Mouse (Mus musculus) MEL (cell line): Measurements from ENCODE around the gene Rbm28. TPM values are rescaled to one million over a fixed set of nuclear protein-coding genes. Genes with fewer than 3 reads are reported as not detected.

Source experiments
- DNase-seq: peaks from one replicate; pipeline ENCODE4 v3.0.0; 2011; ENCODE audit warnings: low read depth, low spot score
- H3K27ac ChIP-seq: 2 replicates; pipeline ENCODE4 v1.5.1; 2012; ENCODE audit warnings: low read depth, mild to moderate bottlenecking, control low read depth, low read length, moderate library complexity; ENCODE audit not compliant: control insufficient read depth
- H3K27me3 ChIP-seq, 2 experiments: fragments of 150-350 bp in 1 of 2; sonication (generic) in 1 of 2; 2 replicates each; pipeline ENCODE4 v1.6.1; 2012; ENCODE audit warnings: low read length in 2 of 2, mild to moderate bottlenecking in 2 of 2, improper control_type of control experiment in 1 of 2, moderate library complexity in 1 of 2; ENCODE audit not compliant: insufficient read depth in 2 of 2, control insufficient read depth in 1 of 2
- H3K36me3 ChIP-seq, 2 experiments: 2 replicates each; pipeline ENCODE4 v1.6.1; 2012 to 2014; ENCODE audit warnings: low read length in 2 of 2, improper control_type of control experiment in 1 of 2, inconsistent platforms in 1 of 2, mild to moderate bottlenecking in 1 of 2; ENCODE audit not compliant: insufficient read depth in 2 of 2, control insufficient read depth in 1 of 2
- H3K4me1 ChIP-seq, 2 experiments: fragments of 150-350 bp in 1 of 2; sonication (generic) in 1 of 2; 2 replicates each; pipeline ENCODE4 v1.6.1; 2012; ENCODE audit warnings: low read length in 2 of 2, improper control_type of control experiment in 1 of 2, mild to moderate bottlenecking in 1 of 2; ENCODE audit not compliant: insufficient read depth in 2 of 2, control insufficient read depth in 1 of 2
- H3K4me3 ChIP-seq, 2 experiments: fragments of 150-350 bp in 1 of 2; sonication (generic) in 1 of 2; 2 replicates each; pipeline ENCODE4 v1.5.1; 2012; ENCODE audit warnings: low read depth in 2 of 2, low read length in 2 of 2, mild to moderate bottlenecking in 2 of 2, moderate library complexity in 2 of 2, control low read depth in 1 of 2, improper control_type of control experiment in 1 of 2; ENCODE audit not compliant: control insufficient read depth in 1 of 2, insufficient read depth in 1 of 2
- H3K79me2 ChIP-seq: 2 replicates; pipeline ENCODE4 v1.6.1; 2012; ENCODE audit warnings: mild to moderate bottlenecking, low read length, moderate library complexity; ENCODE audit not compliant: control insufficient read depth, poor library complexity, insufficient read depth
- H3K9ac ChIP-seq: 2 replicates; pipeline ENCODE4 v1.6.1; 2012; ENCODE audit warnings: low read depth, mild to moderate bottlenecking, control low read depth, low read length, moderate library complexity; ENCODE audit not compliant: control insufficient read depth, poor library complexity, severe bottlenecking
- H3K9me3 ChIP-seq: fragments of 150-350 bp; sonication (generic); replicated peaks from 2 replicates; pipeline ENCODE4 v1.6.1; 2012; ENCODE audit warnings: mild to moderate bottlenecking, low read length, improper control_type of control experiment, moderate library complexity; ENCODE audit not compliant: insufficient read depth
- E2F4 ChIP-seq: IDR thresholded peaks from 2 replicates; pipeline ENCODE4 v1.6.1; 2011; ENCODE audit warnings: low read depth, low read length, improper control_type of control experiment, borderline replicate concordance
- ELF1 ChIP-seq: IDR thresholded peaks from 2 replicates; pipeline ENCODE4 v1.6.1; 2014; ENCODE audit warnings: low read depth, mild to moderate bottlenecking, inconsistent platforms, low read length, improper control_type of control experiment, moderate library complexity
- EP300 ChIP-seq, 2 experiments: IDR thresholded peaks; 2 replicates each; pipeline ENCODE4 v1.6.1; 2011; ENCODE audit warnings: improper control_type of control experiment in 2 of 2, low read length in 2 of 2, low read depth in 1 of 2, mild to moderate bottlenecking in 1 of 2
- GATA1 ChIP-seq: IDR thresholded peaks from 2 replicates; pipeline ENCODE4 v1.6.1; 2011; ENCODE audit warnings: low read depth, low read length, improper control_type of control experiment
- HCFC1 ChIP-seq: IDR thresholded peaks from 2 replicates; pipeline ENCODE4 v1.6.1; 2012; ENCODE audit warnings: low read depth, mild to moderate bottlenecking, inconsistent platforms, low read length, improper control_type of control experiment, moderate library complexity
- MAZ ChIP-seq: IDR thresholded peaks from 2 replicates; pipeline ENCODE4 v1.6.1; 2012; ENCODE audit warnings: low read depth, mild to moderate bottlenecking, inconsistent platforms, low read length, improper control_type of control experiment
- MEF2A ChIP-seq: IDR thresholded peaks from 2 replicates; pipeline ENCODE4 v1.6.1; 2014; ENCODE audit warnings: low read depth, mild to moderate bottlenecking, inconsistent platforms, low read length, improper control_type of control experiment; ENCODE audit not compliant: poor library complexity, insufficient replicate concordance, severe bottlenecking; ENCODE audit errors: extremely low read depth
- MXI1 ChIP-seq: IDR thresholded peaks from 2 replicates; pipeline ENCODE4 v1.6.1; 2011; ENCODE audit warnings: mild to moderate bottlenecking, low read depth, low read length, improper control_type of control experiment
- MYC ChIP-seq: IDR thresholded peaks from 2 replicates; pipeline ENCODE4 v1.6.1; 2011; ENCODE audit warnings: low read depth, mild to moderate bottlenecking, low read length, improper control_type of control experiment, moderate library complexity
- NELFE ChIP-seq: IDR thresholded peaks from 2 replicates; pipeline ENCODE4 v1.6.1; 2011; ENCODE audit warnings: low read depth, low read length, improper control_type of control experiment
- POLR2A ChIP-seq, 2 experiments: IDR thresholded peaks; 2 replicates each; pipeline ENCODE4 v1.6.1; 2011 to 2012; ENCODE audit warnings: low read length in 2 of 2, mild to moderate bottlenecking in 2 of 2, control low read depth in 1 of 2, improper control_type of control experiment in 1 of 2, low read depth in 1 of 2, moderate library complexity in 1 of 2; ENCODE audit not compliant: control insufficient read depth in 1 of 2, insufficient read depth in 1 of 2, poor library complexity in 1 of 2
- POLR2AphosphoS5 ChIP-seq: IDR thresholded peaks from 2 replicates; pipeline ENCODE4 v1.6.1; 2012; ENCODE audit warnings: low read depth, borderline replicate concordance, mild to moderate bottlenecking, inconsistent platforms, low read length, moderate library complexity, mixed read lengths
- RAD21 ChIP-seq: IDR thresholded peaks from 2 replicates; pipeline ENCODE4 v1.6.1; 2011; ENCODE audit warnings: mild to moderate bottlenecking, low read depth, low read length, improper control_type of control experiment
- RCOR1 ChIP-seq: IDR thresholded peaks from 2 replicates; pipeline ENCODE4 v1.6.1; 2012; ENCODE audit warnings: low read depth, mild to moderate bottlenecking, inconsistent platforms, low read length, improper control_type of control experiment
- SMC3 ChIP-seq: IDR thresholded peaks from 2 replicates; pipeline ENCODE4 v1.6.1; 2011; ENCODE audit warnings: low read depth, low read length, improper control_type of control experiment
- TAL1 ChIP-seq: IDR thresholded peaks from 2 replicates; pipeline ENCODE4 v1.6.1; 2012; ENCODE audit warnings: mild to moderate bottlenecking, inconsistent platforms, low read length, moderate library complexity, mixed read lengths
- UBTF ChIP-seq: IDR thresholded peaks from 2 replicates; pipeline ENCODE4 v1.6.1; 2012; ENCODE audit warnings: low read depth, mild to moderate bottlenecking, inconsistent platforms, low read length, improper control_type of control experiment, moderate library complexity, borderline replicate concordance; ENCODE audit not compliant: insufficient read depth
- USF1 ChIP-seq: IDR thresholded peaks from 2 replicates; pipeline ENCODE4 v1.6.1; 2014; ENCODE audit warnings: low read depth, mild to moderate bottlenecking, inconsistent platforms, low read length, improper control_type of control experiment, moderate library complexity
- USF2 ChIP-seq, 2 experiments: IDR thresholded peaks; 2 replicates each; pipeline ENCODE4 v1.6.1; 2011 to 2012; ENCODE audit warnings: improper control_type of control experiment in 2 of 2, low read length in 2 of 2, borderline replicate concordance in 1 of 2, inconsistent platforms in 1 of 2, low read depth in 1 of 2, mild to moderate bottlenecking in 1 of 2; ENCODE audit not compliant: insufficient read depth in 1 of 2
- ZNF384 ChIP-seq: IDR thresholded peaks from 2 replicates; pipeline ENCODE4 v1.6.1; 2012; ENCODE audit warnings: low read depth, mild to moderate bottlenecking, inconsistent platforms, low read length, improper control_type of control experiment
- polyA plus RNA-seq, 2 experiments: library from polyadenylated mRNA; stranded (reverse) in 1 of 2; unstranded in 1 of 2; fragments of >175 nt in 1 of 2; fragments of >200 nt in 1 of 2; gene quantifications; 2 replicates each; pipeline versions ENCODE4 v1.2.1 to v1.2.4; 2012; ENCODE audit warnings: low replicate concordance in 2 of 2, low read depth in 1 of 2; ENCODE audit not compliant: insufficient read length in 2 of 2, insufficient read depth in 1 of 2, missing spikeins in 1 of 2
- total RNA-seq: library from RNA; depleted of rRNA; stranded (reverse); fragments of 300-350 nt; gene quantifications from 2 replicates; pipeline ENCODE4 v1.2.3, GENCODE M21; 2012

Gene Rbm28
- total and polyA plus RNA-seq, 3 experiments = 48.2 to 312 (median 91.2) TPM

DNA sequence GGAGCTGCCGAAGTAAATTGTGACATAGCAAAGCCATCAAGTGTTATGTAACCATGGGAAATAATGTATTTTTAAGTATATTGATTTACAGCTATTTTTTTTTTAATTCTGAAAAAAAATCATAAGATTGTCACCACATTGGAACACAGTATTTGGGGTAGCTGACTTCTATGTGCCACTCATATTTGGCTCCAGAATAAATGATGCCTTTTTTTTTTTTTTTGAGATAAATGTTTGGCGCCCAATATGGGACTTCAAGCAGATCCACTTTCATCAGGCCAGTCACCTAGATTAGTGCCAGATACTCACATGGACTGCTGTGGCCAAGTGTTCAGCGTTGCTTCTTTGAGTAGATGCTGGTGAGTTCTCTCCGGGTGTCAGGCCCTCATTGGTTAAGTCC lies 53.3 kb downstream of the Rbm28 start:
- TF ChIP-seq ZNF384 (peak; percentile 65), TAL1 (no peak)
- no peak for DNase-seq
- H3K27ac ChIP-seq = no peak overlapping the region
- H3K27me3 ChIP-seq = peaks cover 5 to 9% of the 10 kb centered on the region in 2 experiments; a peak in 3 of 4 replicates
- no peak overlapping the region for H3K9ac ChIP-seq
- no peaks in the 10 kb centered on the region for H3K79me2 ChIP-seq
- H3K36me3 ChIP-seq = no peaks in the 10 kb centered on the region
- no peak overlapping the region for H3K4me3 ChIP-seq
- H3K4me1 ChIP-seq = no peaks in the 10 kb centered on the region
- no peaks in the 10 kb centered on the region for H3K9me3 ChIP-seq

DNA sequence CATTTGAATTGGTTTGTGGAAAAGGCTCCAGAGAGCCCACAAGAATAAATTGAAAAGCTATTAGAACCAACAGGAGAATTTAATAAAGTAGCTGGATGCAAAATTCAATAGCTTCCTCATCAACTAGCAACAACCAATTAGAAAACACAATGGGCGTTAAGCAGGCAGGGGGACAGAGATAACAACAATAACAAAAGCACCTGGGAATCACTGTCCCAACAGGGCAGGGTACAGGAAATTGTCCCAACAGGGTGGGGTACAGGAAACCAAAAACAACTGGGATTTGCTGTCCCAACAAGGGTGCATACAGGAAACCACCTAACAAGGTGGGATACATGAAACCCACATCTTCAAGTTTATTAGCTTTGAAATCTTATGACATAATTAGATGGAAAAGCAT lies 56.4 kb downstream of the Rbm28 start:
- no peak overlapping the region for H3K4me3 ChIP-seq
- no peak for TF ChIP-seq UBTF
- no peak for TF ChIP-seq NELFE
- no peak for TF ChIP-seq HCFC1
- no peak for TF ChIP-seq USF1
- no peak for TF ChIP-seq MAZ
- TF ChIP-seq SMC3 = no peak
- TF ChIP-seq GATA1 = no peak
- no peak for TF ChIP-seq MXI1
- no peak for TF ChIP-seq MEF2A
- no peak for TF ChIP-seq MYC
- no peak for TF ChIP-seq RCOR1
- TF ChIP-seq E2F4 = no peak
- no peak for TF ChIP-seq POLR2A (IDR thresholded peaks at IDR 0.05; ENCODE audit: control insufficient read depth in 1 of 2, insufficient read depth in 1 of 2, low read depth in 1 of 2, low read length in 2 of 2, poor library complexity in 1 of 2)
- no peak for TF ChIP-seq EP300 (IDR thresholded peaks at IDR 0.05; ENCODE audit: low read depth in 1 of 2, low read length in 2 of 2)
- TF ChIP-seq ZNF384 = no peak
- no peak for TF ChIP-seq POLR2AphosphoS5
- TF ChIP-seq RAD21 = no peak
- TF ChIP-seq ELF1 = no peak
- TF ChIP-seq USF2 (IDR thresholded peaks at IDR 0.05; ENCODE audit: borderline replicate concordance in 1 of 2, insufficient read depth in 1 of 2, low read depth in 1 of 2, low read length in 2 of 2) = no peak
- no peaks in the 10 kb centered on the region for H3K79me2 ChIP-seq
- H3K27ac ChIP-seq = no peak overlapping the region
- DNase-seq = no peak
- no peaks in the 10 kb centered on the region for H3K36me3 ChIP-seq
- no peaks in the 10 kb centered on the region for H3K4me1 ChIP-seq
- H3K27me3 ChIP-seq = peaks cover 8 to 17% of the 10 kb centered on the region in 2 experiments
- no peak overlapping the region for H3K9ac ChIP-seq
- H3K9me3 ChIP-seq = no peaks in the 10 kb centered on the region
